Mouse (Mus musculus): Measurements from ENCODE around the gene Atl1.

The Atl1 gene

GRCm38 (mm10) chr12:69892371-69893251, at the start of gene Atl1, which contains the start of gene Map4k5:
TSS of gene Atl1 (plus strand) at chr12:69892614.
TSS of gene Map4k5 (minus strand) at chr12:69893200.
- DNase-seq (ENCODE audit: low read depth, low spot score), result peak; percentile 84

GRCm38 (mm10) chr12:69843531-69844445, 48.6 kb upstream of the Atl1 start:
- no peak for DNase-seq (ENCODE audit: low read depth, low spot score)

DNA sequence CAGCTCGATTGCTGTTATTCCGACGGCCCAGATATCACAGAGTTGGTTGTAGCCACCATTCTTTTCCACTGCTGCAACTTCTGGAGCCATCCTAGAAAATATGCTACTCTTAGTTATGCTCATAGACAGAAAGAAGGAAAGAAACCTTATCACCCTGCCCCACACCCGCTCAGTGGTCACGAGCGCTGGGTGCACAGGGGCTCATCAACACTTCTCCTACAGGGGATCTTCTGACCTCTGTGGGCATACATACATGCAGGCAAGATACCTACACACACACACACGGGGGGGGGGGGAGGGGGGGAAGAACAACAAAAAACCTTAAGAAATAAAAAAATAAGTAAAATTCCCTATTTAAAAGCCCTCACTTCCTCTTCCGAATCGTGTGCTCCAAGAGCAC, 46.7 kb upstream of the Atl1 start:
- no peak for DNase-seq (ENCODE audit: low read depth, low spot score)

DNA sequence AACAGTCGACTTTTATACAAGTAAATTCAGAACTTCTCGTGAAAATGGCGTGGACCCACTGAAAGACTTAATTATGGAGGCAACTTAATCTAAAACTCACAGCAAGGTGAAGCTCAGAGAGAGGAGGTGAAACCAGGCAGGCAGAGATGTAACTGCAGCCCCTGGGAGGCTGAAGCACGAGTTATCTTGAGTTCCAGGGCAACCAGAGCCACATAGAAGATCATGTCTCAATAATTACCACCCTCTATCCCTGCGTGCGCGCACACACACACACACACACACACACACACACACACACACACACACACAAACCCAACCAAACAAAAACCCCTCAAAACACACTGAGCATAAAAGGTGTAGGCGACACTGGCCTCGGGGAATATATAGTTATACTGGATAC, 45.9 kb upstream of the Atl1 start:
- no peak for DNase-seq (ENCODE audit: low read depth, low spot score)

DNA sequence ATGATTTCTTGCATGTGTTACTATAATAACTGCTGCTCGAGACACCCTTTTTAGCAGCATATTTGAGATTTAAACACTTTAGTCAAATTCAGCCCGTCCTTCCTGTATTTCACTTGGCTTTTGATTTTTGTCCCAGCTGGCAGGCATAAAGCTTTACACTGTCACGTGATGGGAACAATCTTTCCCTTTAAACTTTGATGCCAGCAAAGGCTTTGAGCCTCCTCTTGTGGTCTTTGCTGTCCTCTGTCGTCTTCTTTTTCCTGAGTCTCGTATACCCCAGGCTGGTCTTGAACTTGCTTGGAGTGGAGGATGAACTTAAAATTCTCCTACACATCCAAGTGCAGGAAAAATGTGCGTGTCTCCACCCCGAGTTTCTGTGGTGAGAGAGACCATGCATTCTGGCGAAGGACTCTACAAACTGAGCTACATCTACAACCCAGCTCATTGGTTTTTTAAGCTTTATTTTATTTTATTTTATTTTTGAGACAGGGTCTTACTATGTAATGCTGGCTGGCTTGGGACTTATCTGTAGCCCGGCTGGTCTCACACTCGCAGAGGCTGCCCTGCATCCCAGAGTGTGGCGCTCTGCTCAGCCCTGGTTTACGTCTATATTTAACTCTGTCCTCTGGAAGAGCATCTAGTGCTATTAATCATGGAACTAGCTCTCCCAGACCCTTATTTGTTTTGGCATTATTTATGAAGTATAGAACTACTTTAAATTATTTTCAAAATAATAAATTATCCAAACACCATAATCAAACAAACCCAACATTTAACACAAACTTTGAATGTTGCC, 44.1 kb upstream of the Atl1 start:
- DNase-seq (ENCODE audit: low read depth, low spot score), result no peak

GRCm38 (mm10) chr12:69852288-69852687, 40.1 kb upstream of the Atl1 start:
- DNase-seq (ENCODE audit: low read depth, low spot score), result no peak

GRCm38 (mm10) chr12:69853387-69853786, 39.0 kb upstream of the Atl1 start:
- peak; percentile 26 for DNase-seq (ENCODE audit: low read depth, low spot score)

GRCm38 (mm10) chr12:69853942-69854341, 38.5 kb upstream of the Atl1 start:
- no peak for DNase-seq (ENCODE audit: low read depth, low spot score)

DNA sequence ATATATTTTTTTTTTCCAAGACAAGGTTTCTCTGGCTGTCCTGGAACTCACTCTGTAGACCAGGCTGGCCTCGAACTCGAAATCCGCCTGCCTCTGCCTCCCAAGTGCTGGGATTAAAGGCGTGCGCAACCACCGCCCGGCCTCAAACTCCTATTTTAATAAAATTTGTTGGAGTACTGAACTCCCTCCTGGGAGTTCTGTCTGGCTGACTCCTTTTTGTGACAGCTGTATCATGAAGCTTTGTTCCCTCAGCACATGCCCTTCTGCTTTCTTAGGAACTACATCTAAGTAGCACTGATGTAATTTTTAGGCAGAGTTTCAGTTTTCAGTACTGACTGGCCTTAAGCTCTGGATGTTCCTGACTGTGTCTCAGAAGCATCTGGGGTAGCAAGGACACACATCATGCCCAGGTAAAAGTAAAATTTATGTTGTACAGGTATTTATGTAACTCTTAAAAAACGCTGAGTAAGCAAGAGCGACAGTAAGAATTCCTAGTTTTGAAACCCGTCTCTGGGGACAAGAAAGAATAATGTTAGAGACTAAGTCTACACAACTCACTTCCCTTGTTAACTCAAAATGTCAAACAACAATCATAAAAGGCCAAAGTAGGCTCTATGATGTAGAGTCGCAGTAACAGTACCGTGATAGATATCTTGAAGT, 36.6 kb upstream of the Atl1 start:
- DNase-seq (ENCODE audit: low read depth, low spot score), result no peak

- DNase-seq (ENCODE audit: low read depth, low spot score), result no peak
Measured at GRCm38 (mm10) chr12:69856398-69856797, 36.0 kb upstream of the Atl1 start.

DNA sequence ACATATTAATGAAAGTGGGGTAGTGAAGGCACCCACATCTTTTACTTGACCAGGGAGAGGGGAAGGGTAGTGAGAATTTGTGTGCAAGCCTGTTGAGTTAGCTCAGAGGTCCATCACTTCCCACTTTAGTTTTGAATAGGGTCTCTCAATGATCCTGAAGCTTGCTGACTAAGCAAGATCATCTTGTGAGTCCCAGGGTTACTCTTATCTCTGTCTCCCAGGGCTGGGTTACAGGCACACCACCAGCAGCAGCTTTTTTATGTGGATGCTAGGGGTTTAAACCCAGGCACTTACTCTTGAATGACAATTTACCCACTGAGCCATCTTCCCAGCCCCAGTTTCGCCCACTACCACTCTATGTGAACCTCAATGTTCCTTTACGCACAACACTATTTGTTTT, 34.8 kb upstream of the Atl1 start:
- no peak for DNase-seq (ENCODE audit: low read depth, low spot score)

- no peak for DNase-seq (ENCODE audit: low read depth, low spot score)
Measured at GRCm38 (mm10) chr12:69858847-69859246, 33.6 kb upstream of the Atl1 start.

DNA sequence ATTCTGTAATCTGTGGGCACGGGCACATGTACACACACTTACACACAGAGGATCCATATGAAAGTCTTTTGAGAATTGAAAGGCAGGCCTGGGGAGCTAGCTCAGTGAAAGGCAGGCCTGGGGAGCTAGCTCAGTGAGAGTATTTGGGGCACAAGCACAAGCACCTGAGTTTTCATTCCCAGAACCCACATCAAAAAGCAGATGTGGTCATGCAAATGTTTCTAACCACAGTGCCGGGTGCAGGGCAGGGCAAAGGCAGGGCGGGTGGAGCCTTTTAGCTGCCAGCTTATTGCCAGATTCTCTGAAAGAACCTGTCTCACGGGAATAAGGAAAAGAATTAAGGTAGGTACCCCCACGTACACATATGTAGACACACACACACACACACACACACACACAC, 28.9 kb upstream of the Atl1 start:
- no peak for DNase-seq (ENCODE audit: low read depth, low spot score)

- DNase-seq (ENCODE audit: low read depth, low spot score), result no peak
Measured at GRCm38 (mm10) chr12:69864164-69864692, 28.2 kb upstream of the Atl1 start.

GRCm38 (mm10) chr12:69867338-69867737, 25.1 kb upstream of the Atl1 start:
- DNase-seq (ENCODE audit: low read depth, low spot score), result no peak

GRCm38 (mm10) chr12:69871632-69872031, 20.8 kb upstream of the Atl1 start:
- DNase-seq (ENCODE audit: low read depth, low spot score), result no peak

- DNase-seq (ENCODE audit: low read depth, low spot score), result no peak
Measured at GRCm38 (mm10) chr12:69877842-69878363, 14.5 kb upstream of the Atl1 start.

- peak; percentile 95 for DNase-seq (ENCODE audit: low read depth, low spot score)
Measured at GRCm38 (mm10) chr12:69879172-69879665, 13.2 kb upstream of the Atl1 start.

GRCm38 (mm10) chr12:69879739-69880138, 12.7 kb upstream of the Atl1 start:
- DNase-seq (ENCODE audit: low read depth, low spot score), result no peak

- DNase-seq (ENCODE audit: low read depth, low spot score), result peak; percentile 57
Measured at GRCm38 (mm10) chr12:69881198-69881905, 11.1 kb upstream of the Atl1 start.
